Mouse (Mus musculus) embryonic fibroblast, embryonic 13.5 days (primary cell): ENCODE results near the gene Tnr. TPM values are rescaled to one million over a fixed set of nuclear protein-coding genes. Genes with fewer than 3 reads are reported as not detected.

ENCODE experiments used
- H3K27ac ChIP-seq: 2 replicates; pipeline ENCODE4 v1.5.1; 2012; ENCODE audit warnings: low read length, control low read depth, inconsistent platforms; ENCODE audit not compliant: insufficient read depth
- H3K4me1 ChIP-seq: 2 replicates; pipeline ENCODE4 v1.6.1; 2011; ENCODE audit warnings: low read length; ENCODE audit not compliant: control insufficient read depth, insufficient read depth
- H3K4me3 ChIP-seq: 2 replicates; pipeline ENCODE4 v1.5.1; 2011; ENCODE audit warnings: mild to moderate bottlenecking, control low read depth, low read length; ENCODE audit not compliant: insufficient read depth
- CTCF ChIP-seq: IDR thresholded peaks from 2 replicates; pipeline ENCODE4 v1.5.1; 2011; ENCODE audit warnings: mild to moderate bottlenecking, control low read depth, low read length, moderate library complexity, borderline replicate concordance; ENCODE audit not compliant: insufficient read depth
- POLR2A ChIP-seq: IDR thresholded peaks from 2 replicates; pipeline ENCODE4 v1.6.1; 2011; ENCODE audit warnings: low read depth, mild to moderate bottlenecking, control low read depth, low read length, moderate library complexity
- polyA plus RNA-seq: library from polyadenylated mRNA; stranded (reverse); fragments of >200 nt; gene quantifications from 2 replicates; pipeline ENCODE4 v1.2.4, GENCODE M21; 2011; ENCODE audit warnings: low read depth; ENCODE audit not compliant: missing spikeins, insufficient read length

Gene Tnr
- polyA plus RNA-seq, 1 experiment, result 0.09 TPM

GRCm38 (mm10) chr1:159580335-159580921 lies 56.9 kb downstream of the Tnr start:
- no peak for TF ChIP-seq POLR2A
- Histone ChIP-seq H3K4me3 (no peak overlapping the region), H3K4me1 (no peaks in the 10 kb centered on the region), H3K27ac (no peak overlapping the region)

GRCm38 (mm10) chr1:159583877-159584276 lies 60.3 kb downstream of the Tnr start:
- Histone ChIP-seq H3K4me1 (no peaks in the 10 kb centered on the region), H3K27ac (no peak overlapping the region), H3K4me3 (no peak overlapping the region)
- TF ChIP-seq CTCF (no peak), POLR2A (no peak)

GRCm38 (mm10) chr1:159588741-159589140 lies 65.2 kb downstream of the Tnr start:
- Histone ChIP-seq H3K4me1 (no peaks in the 10 kb centered on the region), H3K4me3 (no peak overlapping the region), H3K27ac (no peak overlapping the region)
- TF ChIP-seq CTCF, result no peak
- TF ChIP-seq POLR2A, result no peak

- Histone ChIP-seq H3K4me3 (no peak overlapping the region), H3K4me1 (peaks cover 8% of the 10 kb centered on the region), H3K27ac (no peak overlapping the region)
- TF ChIP-seq CTCF (no peak), POLR2A (no peak)
Measured at GRCm38 (mm10) chr1:159594099-159595058, 70.8 kb downstream of the Tnr start.

GRCm38 (mm10) chr1:159595729-159596128 lies 72.2 kb downstream of the Tnr start:
- TF ChIP-seq CTCF (no peak), POLR2A (no peak)
- Histone ChIP-seq H3K27ac (no peak overlapping the region), H3K4me3 (no peak overlapping the region), H3K4me1 (peaks cover 8% of the 10 kb centered on the region)

GRCm38 (mm10) chr1:159596640-159597039 lies 73.1 kb downstream of the Tnr start:
- H3K27ac ChIP-seq, result no peak overlapping the region
- no peak overlapping the region for H3K4me3 ChIP-seq
- peaks cover 8% of the 10 kb centered on the region for H3K4me1 ChIP-seq
- TF ChIP-seq POLR2A (no peak), CTCF (no peak)

- TF ChIP-seq CTCF (no peak), POLR2A (no peak)
- no peaks in the 10 kb centered on the region for H3K4me1 ChIP-seq
- no peak overlapping the region for H3K4me3 ChIP-seq
- H3K27ac ChIP-seq, result no peak overlapping the region
Measured at GRCm38 (mm10) chr1:159613561-159613960, 90.0 kb downstream of the Tnr start.

- Histone ChIP-seq H3K4me1 (no peaks in the 10 kb centered on the region), H3K27ac (no peak overlapping the region)
- TF ChIP-seq CTCF (no peak), POLR2A (no peak)
Measured at GRCm38 (mm10) chr1:159614062-159614601, 90.6 kb downstream of the Tnr start.

GRCm38 (mm10) chr1:159614644-159615431 lies 91.3 kb downstream of the Tnr start:
- no peak overlapping the region for H3K4me3 ChIP-seq
- H3K27ac ChIP-seq, result no peak overlapping the region
- TF ChIP-seq CTCF (no peak), POLR2A (no peak)
- H3K4me1 ChIP-seq, result no peaks in the 10 kb centered on the region

More at GRCm38 (mm10) chr1:159614062-159614601, 90.6 kb downstream of the Tnr start:
- H3K4me3 ChIP-seq, result no peak overlapping the region
